Mouse (Mus musculus): Measurements from ENCODE around the gene Naa30. TPM values are rescaled to one million over a fixed set of nuclear protein-coding genes. Genes with fewer than 3 reads are reported as not detected.
"Not testable (repeated sequence)": the region's sequence is repeated elsewhere in the genome, so short reads cannot be mapped to it uniquely, and the experiment has no call there.

Naa30 gene
- polyA plus RNA-seq, 1 experiment: 60.8 TPM

- Histone ChIP-seq H3K27ac (ENCODE audit: insufficient read depth, low read length) (no peak overlapping the region), H3K4me1 (ENCODE audit: control insufficient read depth, insufficient read depth, low read length) (no peaks in the 10 kb centered on the region), H3K9ac (ENCODE audit: low read depth, poor library complexity, severe bottlenecking) (peak overlapping the region; percentile 95), H3K4me3 (ENCODE audit: low read depth, low read length) (peak overlapping the region; percentile 79), H3K36me3 (ENCODE audit: control insufficient read depth, insufficient read depth, low read length, poor library complexity, severe bottlenecking) (peaks cover 19% of the 10 kb centered on the region), H3K27me3 (ENCODE audit: control insufficient read depth, insufficient read depth, low read length, poor library complexity, severe bottlenecking) (no peaks in the 10 kb centered on the region), H3K9me3 (replicated peaks; ENCODE audit: control insufficient read depth, insufficient read depth, low read length, poor library complexity, severe bottlenecking) (no peaks in the 10 kb centered on the region)
- TF ChIP-seq POLR2A (IDR thresholded peaks at IDR 0.05; ENCODE audit: insufficient read depth, low read length) (no peak), EP300 (IDR thresholded peaks at IDR 0.05; ENCODE audit: insufficient read depth, low read depth, low read length) (no peak), CTCF (IDR thresholded peaks at IDR 0.05; ENCODE audit: low read depth, low read length) (no peak)
These were observed 1.5 kb downstream of the Naa30 start for GRCm38 (mm10) chr14:49173290-49174135.

DNA sequence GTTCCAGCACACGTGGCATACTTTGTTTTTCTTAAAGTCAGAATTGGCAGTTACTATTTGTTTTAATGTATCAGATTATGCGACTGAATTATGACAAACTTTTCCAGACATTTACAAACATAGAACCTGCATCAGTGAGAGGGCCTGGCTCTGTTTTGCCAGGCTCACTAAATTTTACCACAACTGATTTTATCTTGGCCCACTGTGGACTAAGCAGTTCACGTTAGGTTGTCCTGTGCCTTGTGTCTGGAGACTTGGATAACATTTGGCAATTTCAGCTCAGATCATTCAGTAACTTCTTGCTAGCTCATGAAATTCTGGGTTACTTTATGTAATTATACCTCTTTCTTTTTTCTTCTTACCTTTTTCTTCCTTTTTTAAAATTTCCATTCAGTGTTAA is 7.7 kb downstream of the Naa30 start:
- H3K27ac ChIP-seq (ENCODE audit: insufficient read depth, low read length): no peak overlapping the region
- H3K36me3 ChIP-seq (ENCODE audit: control insufficient read depth, insufficient read depth, low read length, poor library complexity, severe bottlenecking): peaks cover 14% of the 10 kb centered on the region
- TF ChIP-seq CTCF (IDR thresholded peaks at IDR 0.05; ENCODE audit: low read depth, low read length): no peak
- no peak for TF ChIP-seq EP300 (IDR thresholded peaks at IDR 0.05; ENCODE audit: insufficient read depth, low read depth, low read length)
- no peak for TF ChIP-seq POLR2A (IDR thresholded peaks at IDR 0.05; ENCODE audit: insufficient read depth, low read length)

DNA sequence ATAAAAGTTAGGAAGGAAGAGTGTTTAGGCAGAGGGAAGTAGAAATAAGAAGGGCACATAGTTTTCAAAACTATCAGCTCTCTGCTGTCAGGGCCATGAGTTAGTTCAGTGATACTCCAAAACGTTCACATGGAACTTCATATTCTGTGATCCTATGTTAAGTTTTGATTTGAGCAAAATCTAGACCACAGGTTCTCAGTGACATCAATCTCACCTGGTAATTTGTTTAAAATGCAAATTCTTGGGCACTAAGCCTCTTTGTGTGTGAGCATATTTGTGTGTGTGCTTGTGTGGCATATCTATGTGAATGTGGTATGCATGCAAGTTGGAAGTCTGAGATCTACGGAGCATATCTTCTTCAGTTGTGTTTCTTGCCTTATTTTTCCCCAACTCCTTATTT is 14.2 kb downstream of the Naa30 start:
- no peaks in the 10 kb centered on the region for H3K27me3 ChIP-seq (ENCODE audit: control insufficient read depth, insufficient read depth, low read length, poor library complexity, severe bottlenecking)
- no peak overlapping the region for H3K27ac ChIP-seq (ENCODE audit: insufficient read depth, low read length)
- H3K4me3 ChIP-seq (ENCODE audit: low read depth, low read length): no peak overlapping the region
- TF ChIP-seq CTCF (IDR thresholded peaks at IDR 0.05; ENCODE audit: low read depth, low read length) (no peak), EP300 (IDR thresholded peaks at IDR 0.05; ENCODE audit: insufficient read depth, low read depth, low read length) (no peak), POLR2A (IDR thresholded peaks at IDR 0.05; ENCODE audit: insufficient read depth, low read length) (no peak)
- no peaks in the 10 kb centered on the region for H3K4me1 ChIP-seq (ENCODE audit: control insufficient read depth, insufficient read depth, low read length)
- no peaks in the 10 kb centered on the region for H3K9me3 ChIP-seq (replicated peaks; ENCODE audit: control insufficient read depth, insufficient read depth, low read length, poor library complexity, severe bottlenecking)
- H3K36me3 ChIP-seq (ENCODE audit: control insufficient read depth, insufficient read depth, low read length, poor library complexity, severe bottlenecking): peaks cover 22% of the 10 kb centered on the region
- H3K9ac ChIP-seq (ENCODE audit: low read depth, poor library complexity, severe bottlenecking): no peak overlapping the region

More for the DNA sequence above, 7.7 kb downstream of the Naa30 start:
- Histone ChIP-seq H3K9me3 (replicated peaks; ENCODE audit: control insufficient read depth, insufficient read depth, low read length, poor library complexity, severe bottlenecking) (no peaks in the 10 kb centered on the region), H3K27me3 (ENCODE audit: control insufficient read depth, insufficient read depth, low read length, poor library complexity, severe bottlenecking) (no peaks in the 10 kb centered on the region), H3K4me1 (ENCODE audit: control insufficient read depth, insufficient read depth, low read length) (no peaks in the 10 kb centered on the region), H3K9ac (ENCODE audit: low read depth, poor library complexity, severe bottlenecking) (no peak overlapping the region), H3K4me3 (ENCODE audit: low read depth, low read length) (no peak overlapping the region)

DNA sequence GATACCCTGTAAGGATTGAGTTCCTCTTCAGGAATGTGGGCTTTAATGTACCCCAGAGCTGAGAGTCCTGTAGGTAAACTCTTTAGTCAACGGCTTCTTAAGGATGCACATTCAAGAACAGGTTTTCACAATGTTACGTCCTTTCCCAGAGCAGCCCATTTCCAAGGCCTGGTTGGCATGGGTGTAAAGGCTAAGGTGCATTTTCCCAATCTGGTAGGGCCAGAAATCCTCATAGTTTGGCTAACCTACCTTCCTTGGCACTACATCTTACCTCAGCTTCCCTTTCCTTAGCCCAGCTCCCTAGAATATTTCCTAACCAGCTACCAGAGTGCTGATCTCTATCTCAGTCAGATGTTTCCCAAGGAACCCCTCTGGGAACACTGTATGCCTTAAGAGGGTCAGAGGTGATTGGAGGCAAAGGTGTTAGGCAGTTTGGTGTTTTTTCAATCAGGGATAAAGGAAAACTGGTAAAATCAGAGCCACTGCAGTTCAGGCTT is 25.1 kb downstream of the Naa30 start:
- H3K27ac ChIP-seq (ENCODE audit: insufficient read depth, low read length): no peak overlapping the region
- no peaks in the 10 kb centered on the region for H3K9me3 ChIP-seq (replicated peaks; ENCODE audit: control insufficient read depth, insufficient read depth, low read length, poor library complexity, severe bottlenecking)
- no peak overlapping the region for H3K9ac ChIP-seq (ENCODE audit: low read depth, poor library complexity, severe bottlenecking)
- H3K4me1 ChIP-seq (ENCODE audit: control insufficient read depth, insufficient read depth, low read length): no peaks in the 10 kb centered on the region
- TF ChIP-seq EP300 (IDR thresholded peaks at IDR 0.05; ENCODE audit: insufficient read depth, low read depth, low read length): no peak
- TF ChIP-seq POLR2A (IDR thresholded peaks at IDR 0.05; ENCODE audit: insufficient read depth, low read length): no peak
- no peak for TF ChIP-seq CTCF (IDR thresholded peaks at IDR 0.05; ENCODE audit: low read depth, low read length)
- H3K27me3 ChIP-seq (ENCODE audit: control insufficient read depth, insufficient read depth, low read length, poor library complexity, severe bottlenecking): no peaks in the 10 kb centered on the region
- H3K4me3 ChIP-seq (ENCODE audit: low read depth, low read length): no peak overlapping the region
- H3K36me3 ChIP-seq (ENCODE audit: control insufficient read depth, insufficient read depth, low read length, poor library complexity, severe bottlenecking): no peaks in the 10 kb centered on the region

- Histone ChIP-seq H3K4me3 (ENCODE audit: low read depth, low read length) (no peak overlapping the region), H3K4me1 (ENCODE audit: control insufficient read depth, insufficient read depth, low read length) (no peaks in the 10 kb centered on the region), H3K27ac (ENCODE audit: insufficient read depth, low read length) (no peak overlapping the region), H3K36me3 (ENCODE audit: control insufficient read depth, insufficient read depth, low read length, poor library complexity, severe bottlenecking) (no peaks in the 10 kb centered on the region), H3K9ac (ENCODE audit: low read depth, poor library complexity, severe bottlenecking) (no peak overlapping the region), H3K27me3 (ENCODE audit: control insufficient read depth, insufficient read depth, low read length, poor library complexity, severe bottlenecking) (no peaks in the 10 kb centered on the region), H3K9me3 (replicated peaks; ENCODE audit: control insufficient read depth, insufficient read depth, low read length, poor library complexity, severe bottlenecking) (no peaks in the 10 kb centered on the region)
- TF ChIP-seq EP300 (IDR thresholded peaks at IDR 0.05; ENCODE audit: insufficient read depth, low read depth, low read length): no peak
These were observed 29.2 kb downstream of the Naa30 start for GRCm38 (mm10) chr14:49201073-49201778.

DNA sequence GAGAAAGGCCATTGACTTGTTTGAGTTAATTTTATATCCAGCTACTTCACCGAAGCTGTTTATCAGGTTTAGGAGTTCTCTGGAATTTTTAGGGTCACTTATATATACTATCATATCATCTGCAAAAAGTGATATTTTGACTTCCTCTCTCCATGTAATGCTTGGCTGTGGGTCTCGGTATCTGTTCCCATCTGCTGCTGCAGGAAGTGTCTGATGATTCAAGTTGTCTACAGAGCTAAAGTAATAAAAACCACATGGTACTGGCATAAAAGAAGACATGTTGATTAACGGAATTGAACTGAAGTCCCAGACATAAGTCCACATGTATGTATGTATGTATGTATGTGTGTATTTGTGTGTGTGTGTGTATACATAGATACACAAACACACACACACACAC is 38.2 kb downstream of the Naa30 start:
- H3K9ac ChIP-seq (ENCODE audit: low read depth, poor library complexity, severe bottlenecking); H3K27ac ChIP-seq (ENCODE audit: insufficient read depth, low read length); H3K27me3 ChIP-seq (ENCODE audit: control insufficient read depth, insufficient read depth, low read length, poor library complexity, severe bottlenecking); H3K4me1 ChIP-seq (ENCODE audit: control insufficient read depth, insufficient read depth, low read length); H3K9me3 ChIP-seq (replicated peaks; ENCODE audit: control insufficient read depth, insufficient read depth, low read length, poor library complexity, severe bottlenecking); H3K36me3 ChIP-seq (ENCODE audit: control insufficient read depth, insufficient read depth, low read length, poor library complexity, severe bottlenecking); H3K4me3 ChIP-seq (ENCODE audit: low read depth, low read length): not testable (repeated sequence)

Data from ES-Bruce4 (cell line).